Mouse (Mus musculus): ENCODE data around the gene Vps29. TPM values are rescaled to one million over a fixed set of nuclear protein-coding genes. Genes with fewer than 3 reads are reported as not detected.

Gene Vps29
- total and polyA plus RNA-seq, 2 experiments from 2014 or later, result 92.5 to 184 TPM

DNA sequence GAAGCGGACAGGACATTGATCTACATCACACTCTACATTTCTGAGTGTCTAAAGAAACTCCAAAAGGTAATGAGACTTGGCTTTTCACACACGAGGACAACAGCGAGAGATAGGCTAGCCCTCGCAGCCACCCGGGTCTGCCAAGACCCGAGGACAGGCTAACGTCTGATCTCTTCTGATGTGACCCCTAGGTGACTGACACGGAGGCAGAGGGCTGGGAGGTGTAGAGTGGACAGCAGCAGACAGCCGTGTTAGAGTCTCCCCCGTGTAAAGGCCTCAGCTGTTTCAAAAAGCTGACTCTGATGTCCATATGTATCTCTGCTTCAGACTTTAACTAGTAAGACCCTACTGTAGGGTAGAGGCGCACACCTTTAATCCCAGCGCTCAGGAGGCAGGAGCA is 49.2 kb downstream of the Vps29 start:
- ATAC-seq (ENCODE audit: insufficient read depth, low read depth) (no peak), DNase-seq (ENCODE audit: low spot score) (no peak)
- 76% methylated on average over 12 of the region's 12 CpGs for WGBS
- no peak overlapping the region for H3K9ac ChIP-seq (replicated peaks; ENCODE audit: low read depth, low read length)
- H3K4me2 ChIP-seq (ENCODE audit: low read depth, low read length), result no peak overlapping the region
- peak overlapping the region; percentile 70 for H3K27ac ChIP-seq (ENCODE audit: low read depth)
- H3K4me1 ChIP-seq (ENCODE audit: control insufficient read depth, insufficient read depth), result peaks cover 28% of the 10 kb centered on the region
- no peaks in the 10 kb centered on the region for H3K9me3 ChIP-seq (replicated peaks; ENCODE audit: control insufficient read depth, low read length)
- peaks cover 57% of the 10 kb centered on the region for H3K36me3 ChIP-seq (replicated peaks; ENCODE audit: control insufficient read depth, insufficient read depth, low read length)
- no peak for TF ChIP-seq CTCF (IDR thresholded peaks at IDR 0.05; ENCODE audit: low read depth)
- no peak; the same call in 1 of the 2 replicates for TF ChIP-seq EP300 (IDR thresholded peaks at IDR 0.05; ENCODE audit: low read depth)
- no peaks in the 10 kb centered on the region for H3K27me3 ChIP-seq (ENCODE audit: control insufficient read depth, insufficient read depth, low read length)
- H3K4me3 ChIP-seq (ENCODE audit: low read depth, low read length), result no peak overlapping the region

DNA sequence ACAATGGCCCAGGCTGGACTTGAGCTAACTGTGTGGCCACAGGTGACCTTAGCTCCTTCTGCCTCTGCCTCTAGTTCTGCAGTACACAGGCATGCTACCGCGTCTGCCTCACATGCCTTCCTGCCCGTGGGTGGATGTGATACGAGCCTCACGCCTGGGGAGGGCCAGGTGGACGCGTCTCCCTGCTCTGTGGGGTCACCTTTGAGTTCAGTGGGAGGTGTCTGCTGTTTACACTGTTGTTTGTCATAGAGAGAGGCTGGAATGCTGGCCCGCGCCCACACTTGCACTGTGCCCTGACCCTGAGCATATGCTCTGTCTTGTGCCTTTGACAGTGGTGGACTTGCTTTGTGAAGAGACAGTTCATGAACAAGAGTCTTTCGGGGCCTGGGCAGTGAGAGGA is 51.4 kb downstream of the Vps29 start:
- ATAC-seq (ENCODE audit: insufficient read depth, low read depth) (no peak), DNase-seq (ENCODE audit: low spot score) (no peak)
- WGBS, result 92% methylated on average over 10 of the region's 10 CpGs
- H3K36me3 ChIP-seq (replicated peaks; ENCODE audit: control insufficient read depth, insufficient read depth, low read length), result peaks cover 60% of the 10 kb centered on the region
- no peaks in the 10 kb centered on the region for H3K9me3 ChIP-seq (replicated peaks; ENCODE audit: control insufficient read depth, low read length)
- no peak overlapping the region for H3K27ac ChIP-seq (ENCODE audit: low read depth)
- no peak overlapping the region for H3K9ac ChIP-seq (replicated peaks; ENCODE audit: low read depth, low read length)
- H3K4me1 ChIP-seq (ENCODE audit: control insufficient read depth, insufficient read depth), result peaks cover 19% of the 10 kb centered on the region
- no peak overlapping the region for H3K4me2 ChIP-seq (ENCODE audit: low read depth, low read length)
- H3K4me3 ChIP-seq (ENCODE audit: low read depth, low read length), result no peak overlapping the region
- TF ChIP-seq CTCF (IDR thresholded peaks at IDR 0.05; ENCODE audit: low read depth) (no peak), EP300 (IDR thresholded peaks at IDR 0.05; ENCODE audit: low read depth) (no peak)
- H3K27me3 ChIP-seq (ENCODE audit: control insufficient read depth, insufficient read depth, low read length), result no peaks in the 10 kb centered on the region

- Histone ChIP-seq H3K9ac (replicated peaks; ENCODE audit: low read depth, low read length) (no peak overlapping the region), H3K4me3 (ENCODE audit: low read depth, low read length) (no peak overlapping the region), H3K27me3 (ENCODE audit: control insufficient read depth, insufficient read depth, low read length) (no peaks in the 10 kb centered on the region), H3K4me1 (ENCODE audit: control insufficient read depth, insufficient read depth) (no peaks in the 10 kb centered on the region), H3K27ac (ENCODE audit: low read depth) (no peak overlapping the region), H3K36me3 (replicated peaks; ENCODE audit: control insufficient read depth, insufficient read depth, low read length) (peaks cover 30% of the 10 kb centered on the region), H3K4me2 (ENCODE audit: low read depth, low read length) (no peak overlapping the region), H3K9me3 (replicated peaks; ENCODE audit: control insufficient read depth, low read length) (no peaks in the 10 kb centered on the region)
- DNase-seq (ENCODE audit: low spot score), result no peak
- 84% methylated on average over 19 of the region's 19 CpGs for WGBS
- no peak for ATAC-seq (ENCODE audit: insufficient read depth, low read depth)
- TF ChIP-seq EP300 (IDR thresholded peaks at IDR 0.05; ENCODE audit: low read depth) (no peak), CTCF (IDR thresholded peaks at IDR 0.05; ENCODE audit: low read depth) (no peak)
Measured at GRCm38 (mm10) chr5:122409692-122410645, 55.8 kb downstream of the Vps29 start.

- 80% methylated on average over 5 of the region's 5 CpGs for WGBS
- TF ChIP-seq CTCF (IDR thresholded peaks at IDR 0.05; ENCODE audit: low read depth) (no peak), EP300 (IDR thresholded peaks at IDR 0.05; ENCODE audit: low read depth) (no peak)
Measured at GRCm38 (mm10) chr5:122411892-122412291, 57.7 kb downstream of the Vps29 start.

DNA sequence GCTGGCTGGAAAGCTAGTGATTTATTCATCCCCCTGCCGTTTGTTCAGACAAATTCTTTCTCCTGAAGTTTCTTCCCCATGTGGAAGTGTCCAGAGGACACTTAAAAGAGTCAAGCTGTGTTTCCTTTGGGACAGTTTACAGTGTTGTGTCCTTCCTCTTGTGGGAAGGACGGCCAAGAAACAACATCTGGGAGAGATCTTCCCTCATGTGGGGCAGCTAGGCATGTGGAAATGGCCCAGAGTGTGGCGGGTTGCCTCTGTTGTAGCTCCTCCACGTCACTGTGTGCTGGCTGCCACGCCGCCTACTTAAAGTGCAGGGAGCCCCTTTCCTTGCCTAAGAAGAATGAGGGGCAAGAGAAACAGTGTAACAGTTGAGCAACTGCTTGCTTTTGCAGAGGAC is 58.7 kb downstream of the Vps29 start:
- Histone ChIP-seq H3K27ac (ENCODE audit: low read depth) (no peak overlapping the region), H3K4me3 (ENCODE audit: low read depth, low read length) (no peak overlapping the region), H3K36me3 (replicated peaks; ENCODE audit: control insufficient read depth, insufficient read depth, low read length) (peaks cover 4% of the 10 kb centered on the region; the same call in 1 of the 2 replicates), H3K4me1 (ENCODE audit: control insufficient read depth, insufficient read depth) (no peaks in the 10 kb centered on the region), H3K9ac (replicated peaks; ENCODE audit: low read depth, low read length) (no peak overlapping the region), H3K4me2 (ENCODE audit: low read depth, low read length) (no peak overlapping the region), H3K9me3 (replicated peaks; ENCODE audit: control insufficient read depth, low read length) (no peaks in the 10 kb centered on the region), H3K27me3 (ENCODE audit: control insufficient read depth, insufficient read depth, low read length) (no peaks in the 10 kb centered on the region)
- 50% methylated on average over 6 of the region's 6 CpGs for WGBS
- ATAC-seq (ENCODE audit: insufficient read depth, low read depth) (no peak), DNase-seq (ENCODE audit: low spot score) (no peak)
- no peak for TF ChIP-seq CTCF (IDR thresholded peaks at IDR 0.05; ENCODE audit: low read depth)
- TF ChIP-seq EP300 (IDR thresholded peaks at IDR 0.05; ENCODE audit: low read depth), result no peak

More at GRCm38 (mm10) chr5:122411892-122412291, 57.7 kb downstream of the Vps29 start:
- Histone ChIP-seq H3K4me3 (ENCODE audit: low read depth, low read length) (no peak overlapping the region), H3K4me1 (ENCODE audit: control insufficient read depth, insufficient read depth) (no peaks in the 10 kb centered on the region), H3K9ac (replicated peaks; ENCODE audit: low read depth, low read length) (no peak overlapping the region), H3K9me3 (replicated peaks; ENCODE audit: control insufficient read depth, low read length) (no peaks in the 10 kb centered on the region), H3K27me3 (ENCODE audit: control insufficient read depth, insufficient read depth, low read length) (no peaks in the 10 kb centered on the region), H3K36me3 (replicated peaks; ENCODE audit: control insufficient read depth, insufficient read depth, low read length) (peaks cover 11% of the 10 kb centered on the region), H3K27ac (ENCODE audit: low read depth) (no peak overlapping the region), H3K4me2 (ENCODE audit: low read depth, low read length) (no peak overlapping the region)
- ATAC-seq (ENCODE audit: insufficient read depth, low read depth), result no peak
- no peak for DNase-seq (ENCODE audit: low spot score)
